Mouse (Mus musculus): ENCODE measurements around the gene Znhit3.
"Not testable (repeated sequence)": the region's sequence is repeated elsewhere in the genome, so short reads cannot be mapped to it uniquely, and the experiment has no call there.

Znhit3 gene

DNA sequence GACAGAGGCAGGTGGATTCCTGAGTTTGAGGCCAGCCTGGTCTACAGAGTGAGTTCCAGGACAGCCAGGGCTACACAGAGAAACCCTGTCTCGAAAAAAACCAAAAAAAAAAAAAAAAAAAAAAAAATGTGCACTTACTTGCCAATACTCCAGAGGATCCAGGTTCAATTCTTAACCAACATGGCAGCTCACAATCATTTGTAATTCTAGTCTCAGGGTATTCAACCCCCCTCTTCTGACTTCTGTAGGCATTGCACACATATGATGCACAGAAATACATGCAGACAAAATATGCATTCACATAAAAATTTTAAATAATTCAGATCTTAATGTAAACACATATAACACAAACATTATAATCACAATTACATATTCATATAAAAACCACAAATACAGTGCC is 40.1 kb downstream of the Znhit3 start:
- not testable (repeated sequence) for DNase-seq (ENCODE audit: low spot score)

DNA sequence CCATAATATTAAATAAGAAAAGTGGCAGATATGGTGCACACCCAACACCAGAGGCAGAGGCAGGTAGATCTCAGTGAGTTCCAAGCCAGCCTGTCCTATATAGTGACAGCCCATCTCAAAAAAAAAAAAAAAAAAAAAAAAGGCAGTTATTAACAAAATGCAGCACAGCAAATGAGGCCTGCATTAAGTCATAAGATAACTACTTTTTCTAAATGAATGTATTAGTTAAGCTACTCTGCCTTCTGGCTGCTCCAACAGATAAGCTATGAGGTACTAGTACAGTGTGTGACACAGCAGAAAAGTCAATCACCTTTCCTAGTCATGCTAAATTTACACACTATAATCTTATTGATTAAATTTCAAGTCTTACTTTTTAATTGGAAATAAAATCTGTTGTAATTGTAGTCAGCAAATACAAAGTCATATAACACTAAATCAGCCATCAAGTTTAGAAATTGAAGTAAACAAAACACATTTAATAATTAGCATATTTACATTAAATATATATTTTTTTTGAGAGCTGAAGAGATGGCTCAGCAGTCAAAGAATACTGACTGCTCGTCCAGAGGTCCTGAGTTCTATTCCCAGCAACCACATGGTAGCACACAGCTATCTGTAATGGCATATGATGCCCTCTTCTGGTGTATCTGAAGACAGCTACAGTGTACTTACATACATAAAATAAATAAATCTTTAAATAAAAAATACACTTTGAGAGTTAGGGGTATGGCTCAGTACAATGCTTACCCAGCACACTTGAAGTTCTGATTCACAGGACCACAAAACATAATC is 42.9 kb downstream of the Znhit3 start:
- DNase-seq (ENCODE audit: low spot score) = no peak

DNA sequence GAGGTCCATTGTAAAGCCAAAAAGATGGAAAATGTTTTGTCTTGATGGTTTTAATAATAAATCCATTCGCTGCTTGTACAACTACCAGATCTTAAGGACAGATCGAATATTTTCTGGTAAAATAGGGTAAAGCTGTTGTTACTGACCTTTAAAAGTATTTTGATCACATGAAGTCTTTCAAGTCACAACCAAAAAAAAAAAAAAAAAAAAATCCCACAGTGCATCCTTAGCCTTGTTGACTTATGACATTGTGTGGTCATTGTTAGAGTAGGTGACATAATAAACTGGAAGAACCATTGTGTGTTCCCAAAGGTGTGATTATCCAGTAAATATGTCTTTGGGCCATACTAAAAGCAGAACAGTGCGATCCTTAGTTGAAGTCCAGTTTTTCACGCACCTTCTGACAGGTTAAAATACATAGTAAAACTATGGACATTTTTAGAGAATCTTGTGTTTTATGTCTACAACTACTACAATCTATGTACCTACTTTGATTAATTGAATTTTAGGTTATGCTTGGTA is 44.6 kb downstream of the Znhit3 start:
- DNase-seq (ENCODE audit: low spot score) = no peak

DNA sequence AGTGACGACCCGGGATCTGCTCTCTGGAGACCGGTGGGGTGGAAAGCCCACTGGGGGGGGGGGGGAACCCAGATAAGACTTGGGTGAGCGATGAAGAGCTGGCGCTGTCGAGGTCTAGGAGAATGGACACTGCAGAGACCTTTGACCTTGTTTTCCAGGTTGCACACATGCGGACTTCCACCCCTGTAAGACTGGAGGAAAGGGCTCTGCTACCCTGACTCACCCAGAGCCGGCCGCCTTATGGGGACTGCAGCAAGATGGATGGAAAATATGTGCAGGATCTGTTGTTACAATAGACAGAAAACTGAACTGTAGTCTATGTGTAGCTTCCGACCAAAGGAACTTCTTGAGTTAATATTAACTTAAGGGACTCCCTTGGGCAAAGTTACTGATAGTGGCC is 45.1 kb downstream of the Znhit3 start:
- no peak for DNase-seq (ENCODE audit: low spot score)

DNA sequence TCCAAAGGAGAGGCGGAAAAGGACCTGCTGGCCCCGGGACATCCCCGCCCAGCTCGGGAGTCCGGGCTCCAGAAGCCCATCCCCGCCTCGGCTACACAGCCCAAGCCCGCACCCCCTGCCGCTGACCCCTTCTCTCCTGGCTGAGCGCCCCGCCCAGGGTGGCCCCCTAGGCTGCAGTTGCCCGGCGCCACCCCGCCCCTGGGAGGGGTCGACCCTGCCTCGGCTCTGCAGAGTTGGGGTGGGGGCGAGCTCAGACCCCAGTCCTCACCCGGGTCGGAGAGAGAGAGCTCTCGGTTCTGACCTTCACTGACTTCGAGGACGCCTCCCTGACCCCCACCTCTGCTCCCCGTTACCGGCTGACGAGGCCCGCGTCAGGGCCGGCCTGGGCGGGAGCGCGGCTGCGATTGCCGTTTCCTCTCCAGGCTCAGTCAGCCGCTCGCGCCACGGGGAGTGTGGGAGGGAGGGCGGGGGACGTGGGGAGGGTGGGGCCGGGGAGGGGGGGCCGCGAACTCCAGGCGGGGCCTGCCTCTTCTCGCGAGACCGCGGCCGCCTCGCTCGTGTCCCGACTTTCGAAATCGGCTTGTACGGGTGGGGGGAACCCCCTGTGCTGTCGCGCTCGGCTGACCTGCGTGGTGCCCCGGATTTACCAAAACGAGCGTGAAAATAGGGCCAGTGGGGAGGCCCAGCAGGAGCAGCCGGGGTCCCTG is 45.7 kb downstream of the Znhit3 start, which contains the start of gene Ggnbp2:
TSS of gene Ggnbp2 (minus strand) at position 481 of the 707 bp plus-strand sequence.
- peak; percentile 91 for DNase-seq (ENCODE audit: low spot score)

DNA sequence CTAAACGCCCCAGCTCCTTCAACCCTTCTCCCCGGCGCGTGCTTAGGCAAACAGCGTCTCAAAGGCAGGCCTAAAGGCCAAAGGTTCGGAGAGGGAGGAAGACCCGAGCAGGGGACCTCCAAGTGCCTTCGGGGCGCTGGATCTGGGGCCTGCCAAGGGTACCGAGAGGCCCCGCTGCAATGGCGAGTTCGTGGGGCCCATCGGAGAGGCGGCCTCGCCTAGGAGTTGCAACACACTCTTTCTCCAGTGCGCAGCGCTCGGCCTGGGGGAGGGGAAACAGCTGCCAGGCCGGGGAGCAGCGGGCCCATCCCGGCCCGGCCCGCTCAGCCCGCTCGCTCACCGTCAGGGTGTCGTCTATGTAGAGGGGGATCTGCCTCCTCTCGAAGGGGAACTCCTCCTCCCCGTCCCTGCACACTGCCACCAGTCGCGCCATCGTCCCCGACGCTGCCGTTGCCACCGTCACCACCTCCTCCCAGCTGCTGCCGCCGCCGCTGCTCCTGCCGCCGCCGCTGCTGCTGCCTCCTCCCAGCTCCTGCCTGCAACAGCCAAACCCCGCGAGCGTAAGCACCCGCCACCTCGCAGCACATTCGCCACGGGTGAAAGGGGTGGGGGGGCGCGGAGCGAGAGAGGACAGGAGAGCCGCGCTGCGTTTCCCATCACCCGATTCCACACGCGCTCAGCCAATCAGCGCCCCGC is 46.5 kb downstream of the Znhit3 start:
- DNase-seq (ENCODE audit: low spot score) = peak; percentile 94

DNA sequence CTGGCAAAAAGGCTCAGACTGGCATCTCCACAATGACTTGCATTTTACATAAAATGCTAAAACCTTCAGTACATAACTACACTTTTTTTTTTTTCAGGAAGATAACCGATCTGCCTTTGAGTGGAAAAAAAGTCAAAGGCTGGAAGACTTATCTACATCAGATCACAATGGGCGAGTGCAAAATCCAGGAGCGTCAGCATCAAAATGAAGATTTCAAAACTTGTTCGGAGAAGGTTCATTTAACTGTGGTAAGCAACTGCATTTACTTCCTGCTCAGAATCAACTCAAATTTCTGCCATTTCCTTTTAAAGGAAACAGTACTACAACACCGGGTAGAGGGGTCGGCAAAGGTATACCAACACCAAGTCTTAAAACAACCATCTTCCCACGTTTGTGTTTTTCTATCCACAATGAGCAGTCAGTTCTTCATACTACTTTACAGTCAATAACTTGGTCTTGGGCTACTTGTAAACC is 47.3 kb downstream of the Znhit3 start:
- DNase-seq (ENCODE audit: low spot score) = no peak

DNA sequence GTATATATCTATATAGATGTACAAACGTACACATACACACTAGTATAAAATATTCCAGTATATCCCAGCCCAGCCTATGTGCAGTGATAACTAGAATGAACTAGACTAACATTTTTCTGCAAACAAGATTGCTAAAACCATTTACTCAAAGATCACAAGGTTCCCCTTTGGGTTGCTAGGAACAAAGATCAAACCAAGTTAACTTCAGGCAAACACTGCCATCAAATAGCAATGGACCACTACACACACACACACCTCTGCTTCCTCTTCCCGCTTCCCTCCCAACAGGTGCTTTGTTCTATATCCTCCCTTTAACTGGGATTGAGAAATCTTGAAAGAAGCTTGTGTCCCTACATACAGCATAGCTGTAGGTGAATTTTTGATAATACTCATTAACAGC is 48.6 kb downstream of the Znhit3 start:
- no peak for DNase-seq (ENCODE audit: low spot score)

DNA sequence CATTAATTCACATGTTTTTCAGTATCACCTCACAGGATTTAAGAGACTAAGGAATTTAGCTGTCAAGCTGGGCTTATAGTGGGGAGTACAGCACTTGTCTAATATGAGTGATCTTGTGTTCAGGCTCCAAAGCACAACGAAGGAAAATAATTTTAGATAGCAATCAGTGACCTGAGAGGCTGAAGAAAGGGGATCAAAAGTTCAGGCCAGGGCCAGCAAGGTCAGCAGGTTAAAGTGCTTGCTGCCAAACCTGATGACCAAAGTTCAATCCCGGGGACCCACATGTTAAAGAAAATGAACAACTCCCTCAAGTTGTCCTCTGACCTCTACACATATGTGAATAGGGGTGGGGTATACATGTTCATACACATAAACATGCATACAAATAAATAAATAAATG is 50.9 kb downstream of the Znhit3 start:
- no peak for DNase-seq (ENCODE audit: low spot score)

Data from layer of hippocampus, adult 11-12 months (tissue).